23 mouse cellular contexts compared by ENCODE assay signal in the genomic region with DNA sequence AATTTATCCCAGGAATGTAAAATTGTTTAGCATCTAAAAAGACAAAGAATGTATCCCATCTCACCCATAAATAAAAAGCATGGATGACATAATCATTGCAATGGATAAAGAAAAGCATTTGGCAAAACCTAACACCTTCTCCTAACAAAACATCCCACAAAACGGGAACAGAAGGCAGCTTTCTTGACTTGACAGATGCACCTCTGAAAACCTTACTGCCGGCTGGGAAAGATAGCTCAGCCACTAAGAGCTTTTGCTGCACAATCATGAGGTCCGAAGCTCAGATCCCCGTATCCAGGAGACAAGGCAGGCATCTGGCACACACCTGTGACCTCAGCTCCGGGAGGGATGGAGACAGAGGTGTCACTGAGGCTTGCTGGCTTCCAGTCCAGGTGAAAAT.
"Had no signal": no experiment of that assay in that cellular context is flagged by ENCODE, and none has a peak within 500 bp of the region (broad histone marks: within the 10 kb centered on the region; RNA-seq: fewer than 3 reads in every experiment).

No protein-coding gene starts in this region.

- H3K27ac ChIP-seq: limb, embryonic 12.5 days; limb, embryonic 15.5 days; liver, embryonic 14.5 days; midbrain, embryonic 10.5 days; midbrain, embryonic 13.5 days; neural tube, embryonic 13.5 days; stomach, embryonic 15.5 days had no signal

- H3K9ac ChIP-seq: limb, embryonic 12.5 days; limb, embryonic 15.5 days; liver, embryonic 14.5 days; liver, postnatal 0 days; lung, embryonic 14.5 days; midbrain, embryonic 13.5 days; neural tube, embryonic 13.5 days; stomach, embryonic 15.5 days had no signal

- H3K9me3 ChIP-seq: limb, embryonic 15.5 days; megakaryocyte, embryonic 14.5 days; midbrain, embryonic 10.5 days; midbrain, embryonic 13.5 days; neural tube, embryonic 13.5 days; stomach, embryonic 15.5 days had no signal

- ATAC-seq: liver, postnatal 0 days; lung, postnatal 0 days; midbrain, embryonic 13.5 days; midbrain, embryonic 16.5 days had no signal

- DNase-seq: kidney, adult 18-20 months; kidney, adult 9 months; kidney, postnatal 14 days; kidney, postnatal 4 days; liver, postnatal 0 days; lung, embryonic 14.5 days; retina, postnatal 1 day; right cerebral cortex, postnatal 25 days; spleen, adult 18-20 months; thymus, adult 18-20 months; thymus, postnatal 36 days had no signal

- H3K27me3 ChIP-seq: limb, embryonic 12.5 days; limb, embryonic 15.5 days; megakaryocyte, embryonic 14.5 days; midbrain, embryonic 13.5 days; neural tube, embryonic 13.5 days; stomach, embryonic 15.5 days had no signal

- H3K4me3 ChIP-seq: limb, embryonic 12.5 days; limb, embryonic 15.5 days; megakaryocyte, embryonic 14.5 days; midbrain, embryonic 10.5 days; midbrain, embryonic 13.5 days; myocyte; neural tube, embryonic 13.5 days; stomach, embryonic 15.5 days had no signal

- H3K4me2 ChIP-seq: limb, embryonic 12.5 days; limb, embryonic 15.5 days; liver, embryonic 11.5 days; lung, embryonic 14.5 days; midbrain, embryonic 13.5 days; neural tube, embryonic 13.5 days; stomach, embryonic 15.5 days had no signal

- H3K4me1 ChIP-seq: stomach, embryonic 15.5 days had no signal
